Mouse (Mus musculus) liver, adult (tissue): ENCODE data around the gene Olfr70.

ENCODE experiments used
- GATA4 ChIP-seq: IDR thresholded peaks from 2 replicates; pipeline ENCODE4 v1.6.1; 2014; ENCODE audit warnings: mild to moderate bottlenecking, low read length; ENCODE audit not compliant: insufficient replicate concordance

Gene Olfr70

GRCm38 (mm10) chr4:43700707-43701106, at the start of gene Olfr70:
Olfr70 (minus strand) TSS chr4:43700807.
- no peak for TF ChIP-seq GATA4

- TF ChIP-seq GATA4 = no peak
Measured at GRCm38 (mm10) chr4:43745187-43745586, 44.6 kb upstream of the Olfr70 start.

GRCm38 (mm10) chr4:43743099-43743498, 42.5 kb upstream of the Olfr70 start:
- TF ChIP-seq GATA4 = no peak

- no peak for TF ChIP-seq GATA4
Measured at GRCm38 (mm10) chr4:43742637-43743036, 42.0 kb upstream of the Olfr70 start.

GRCm38 (mm10) chr4:43741526-43741925, 40.9 kb upstream of the Olfr70 start:
- no peak for TF ChIP-seq GATA4

GRCm38 (mm10) chr4:43738989-43739674, 38.5 kb upstream of the Olfr70 start:
- no peak for TF ChIP-seq GATA4

- no peak for TF ChIP-seq GATA4
Measured at GRCm38 (mm10) chr4:43737144-43737543, 36.5 kb upstream of the Olfr70 start.

GRCm38 (mm10) chr4:43733186-43733585, 32.6 kb upstream of the Olfr70 start:
- TF ChIP-seq GATA4 = no peak

GRCm38 (mm10) chr4:43732171-43732570, 31.6 kb upstream of the Olfr70 start:
- no peak for TF ChIP-seq GATA4

- no peak for TF ChIP-seq GATA4
Measured at GRCm38 (mm10) chr4:43730750-43731297, 30.2 kb upstream of the Olfr70 start.

- no peak for TF ChIP-seq GATA4
Measured at GRCm38 (mm10) chr4:43729794-43730550, 29.4 kb upstream of the Olfr70 start, which contains the start of gene Spaar. Spaar (plus strand) TSS chr4:43730034.

- no peak for TF ChIP-seq GATA4
Measured at GRCm38 (mm10) chr4:43729126-43729525, 28.5 kb upstream of the Olfr70 start.

- no peak; the same call in 1 of the 2 replicates for TF ChIP-seq GATA4
Measured at GRCm38 (mm10) chr4:43728576-43728954, 28.0 kb upstream of the Olfr70 start.

GRCm38 (mm10) chr4:43727718-43728575, 27.3 kb upstream of the Olfr70 start:
- no peak; the same call in 1 of the 2 replicates for TF ChIP-seq GATA4

- TF ChIP-seq GATA4 = no peak
Measured at GRCm38 (mm10) chr4:43726995-43727394, 26.4 kb upstream of the Olfr70 start, which contains the start of gene Hrct1. Hrct1 (plus strand) TSS chr4:43727188.
